Mouse (Mus musculus) retina, postnatal 7 days (tissue): Measurements from ENCODE around the gene Ifi35.
"Not testable (repeated sequence)": the region's sequence is repeated elsewhere in the genome, so short reads cannot be mapped to it uniquely, and the experiment has no call there.

Experiments
- DNase-seq: peaks from one replicate; pipeline ENCODE4 v3.0.0-alpha.2; 2012; ENCODE audit warnings: low read depth, low spot score

The Ifi35 gene

GRCm38 (mm10) chr11:101447786-101448185 is 421 bp upstream of the Ifi35 start:
- no peak for DNase-seq

GRCm38 (mm10) chr11:101448899-101449298 is 692 bp downstream of the Ifi35 start:
- no peak for DNase-seq

GRCm38 (mm10) chr11:101449596-101449995 is 1.4 kb downstream of the Ifi35 start:
- DNase-seq, result not testable (repeated sequence)

- DNase-seq, result no peak
Measured at GRCm38 (mm10) chr11:101450394-101450793, 2.2 kb downstream of the Ifi35 start.

GRCm38 (mm10) chr11:101451536-101451935 is 3.3 kb downstream of the Ifi35 start:
- no peak for DNase-seq

- DNase-seq, result no peak
Measured at GRCm38 (mm10) chr11:101452093-101452774, 4.0 kb downstream of the Ifi35 start.

- no peak for DNase-seq
Measured at GRCm38 (mm10) chr11:101454702-101455101, 6.5 kb downstream of the Ifi35 start.

GRCm38 (mm10) chr11:101455627-101456026 is 7.4 kb downstream of the Ifi35 start:
- no peak for DNase-seq

GRCm38 (mm10) chr11:101457631-101458030 is 9.4 kb downstream of the Ifi35 start:
- no peak for DNase-seq

- DNase-seq, result no peak
Measured at GRCm38 (mm10) chr11:101458217-101458616, 10.0 kb downstream of the Ifi35 start.

- no peak for DNase-seq
Measured at GRCm38 (mm10) chr11:101459716-101460115, 11.5 kb downstream of the Ifi35 start.

GRCm38 (mm10) chr11:101460321-101460720 is 12.1 kb downstream of the Ifi35 start:
- no peak for DNase-seq

- DNase-seq, result no peak
Measured at GRCm38 (mm10) chr11:101462141-101462540, 13.9 kb downstream of the Ifi35 start.

- DNase-seq, result no peak
Measured at GRCm38 (mm10) chr11:101462583-101463440, 14.6 kb downstream of the Ifi35 start.

- no peak for DNase-seq
Measured at GRCm38 (mm10) chr11:101464211-101465100, 16.2 kb downstream of the Ifi35 start, which contains the start of gene Rnd2. Gene Rnd2, plus strand, starts transcription at chr11:101464999.

GRCm38 (mm10) chr11:101465101-101465868 is 17.1 kb downstream of the Ifi35 start:
- no peak for DNase-seq

- peak; percentile 67 for DNase-seq
Measured at GRCm38 (mm10) chr11:101465869-101466551, 17.8 kb downstream of the Ifi35 start, which contains the start of gene Vat1. Gene Vat1, minus strand, starts transcription at chr11:101466230.

- not testable (repeated sequence) for DNase-seq
Measured at GRCm38 (mm10) chr11:101466552-101466950, 18.3 kb downstream of the Ifi35 start.

- peak; percentile 73 for DNase-seq
Measured at GRCm38 (mm10) chr11:101467477-101468262, 19.5 kb downstream of the Ifi35 start.
